Mouse (Mus musculus): ENCODE data around the gene Olfr1256. TPM values are rescaled to one million over a fixed set of nuclear protein-coding genes. Genes with fewer than 3 reads are reported as not detected.

Olfr1256 gene
- not detected for polyA plus RNA-seq (2014; fragmentation: Illumina TruSeq; extraction: RNeasy Lipid Tissue Mini Kit (QIAGEN cat#74804))

GRCm38 (mm10) chr2:89841455-89841854 is at the start of gene Olfr1256:
TSS of gene Olfr1256 (minus strand) at chr2:89841555.

DNA sequence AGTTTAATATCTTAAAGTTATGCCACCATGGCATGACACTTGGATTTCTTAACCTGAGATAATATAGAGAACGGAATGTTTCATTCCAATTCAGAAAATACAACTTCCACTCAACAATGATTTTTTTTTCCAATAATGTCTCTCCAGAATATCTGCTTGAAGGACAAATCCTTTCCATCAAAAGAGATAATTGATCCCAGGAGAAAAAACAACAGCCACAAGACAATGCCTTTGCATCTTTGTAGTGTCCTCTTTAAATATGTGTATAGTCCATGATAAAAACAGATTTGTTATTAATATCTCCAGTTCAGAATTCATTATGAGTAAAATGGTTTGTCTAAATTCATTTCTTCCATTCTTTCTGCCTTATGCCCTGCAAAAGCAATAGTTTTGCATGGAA is 36.8 kb upstream of the Olfr1256 start, which contains the start of gene Olfr1257:
Gene Olfr1257, plus strand, starts transcription at position 301 of the 400 bp plus-strand sequence.

DNA sequence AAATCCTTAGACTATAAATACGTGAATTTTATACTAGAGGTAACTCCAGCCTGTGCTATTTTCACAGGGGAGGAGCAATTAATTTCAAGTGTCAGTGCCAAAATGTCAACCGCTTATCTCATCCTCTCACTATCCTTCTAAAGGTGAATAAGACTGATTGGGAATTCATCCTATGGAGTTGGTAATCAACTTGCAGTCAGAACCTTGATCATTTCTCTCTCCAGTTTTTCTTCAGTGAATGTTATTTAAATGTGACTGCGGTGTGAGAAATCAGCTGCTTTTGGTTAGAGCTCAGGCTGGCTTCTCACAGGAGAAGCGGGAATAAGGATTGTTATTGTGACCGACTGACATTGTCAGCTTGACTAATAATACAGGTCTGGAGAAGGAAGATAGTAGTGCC is 6.8 kb upstream of the Olfr1256 start, which contains the start of gene Olfr48:
Gene Olfr48, minus strand, starts transcription at position 101 of the 400 bp plus-strand sequence.

DNA sequence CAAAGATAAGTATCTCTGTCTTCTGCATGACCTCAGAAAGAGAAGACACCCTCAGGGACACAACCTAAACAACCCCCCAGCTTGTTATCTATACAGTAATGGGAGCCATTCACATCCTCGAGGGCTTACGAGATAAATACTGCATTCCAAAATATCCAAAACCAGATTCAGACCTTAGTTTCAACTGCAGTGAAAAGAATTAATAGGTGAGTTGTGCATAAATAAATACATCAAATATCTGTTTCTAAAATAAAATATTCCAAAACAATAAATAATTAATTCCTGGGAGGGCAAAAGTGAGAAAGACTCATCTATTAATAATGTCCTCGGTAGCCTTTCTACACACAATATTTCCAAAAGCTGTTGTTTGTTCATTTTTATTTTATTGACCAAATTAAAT is 29.6 kb downstream of the Olfr1256 start, which contains the start of gene Olfr1255:
Gene Olfr1255, plus strand, starts transcription at position 301 of the 400 bp plus-strand sequence.

DNA sequence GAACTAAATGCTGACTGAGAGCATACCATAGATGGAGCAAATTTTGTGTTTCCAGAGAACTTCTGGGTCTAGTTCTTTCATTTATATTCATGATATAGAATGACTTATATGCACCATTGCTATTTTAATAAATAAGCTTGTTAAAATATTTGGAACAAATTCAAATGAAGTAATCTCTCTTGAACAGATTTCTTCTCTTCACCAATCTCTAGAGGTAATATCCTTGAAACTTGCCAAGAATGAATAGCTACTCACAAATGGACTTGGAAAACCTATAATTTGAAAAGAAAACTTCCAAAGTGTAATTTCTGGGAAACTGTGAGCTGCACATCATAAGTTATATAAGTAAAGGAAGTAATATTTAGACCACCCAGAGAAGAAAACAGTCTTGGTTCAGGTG is 47.8 kb downstream of the Olfr1256 start, which contains the start of gene Olfr1254:
Gene Olfr1254, minus strand, starts transcription at position 101 of the 400 bp plus-strand sequence.

Other genes with a start within 250 kb of the Olfr1256 start
- gene Olfr1246, start 248.4 kb downstream of the Olfr1256 start, polyA plus RNA-seq (2014; fragmentation: Illumina TruSeq; extraction: RNeasy Lipid Tissue Mini Kit (QIAGEN cat#74804)): not detected
- gene Olfr1247, start 227.4 kb downstream of the Olfr1256 start, polyA plus RNA-seq (2014; fragmentation: Illumina TruSeq; extraction: RNeasy Lipid Tissue Mini Kit (QIAGEN cat#74804)): not detected
- gene Olfr1248, start 223.3 kb downstream of the Olfr1256 start, polyA plus RNA-seq (2014; fragmentation: Illumina TruSeq; extraction: RNeasy Lipid Tissue Mini Kit (QIAGEN cat#74804)): not detected
- not detected for gene Olfr1249, start 206.6 kb downstream of the Olfr1256 start, polyA plus RNA-seq (2014; fragmentation: Illumina TruSeq; extraction: RNeasy Lipid Tissue Mini Kit (QIAGEN cat#74804))
- not detected for gene Olfr1250, start 180.1 kb downstream of the Olfr1256 start, polyA plus RNA-seq (2014; fragmentation: Illumina TruSeq; extraction: RNeasy Lipid Tissue Mini Kit (QIAGEN cat#74804))
- gene Olfr1251, start 169.6 kb downstream of the Olfr1256 start, polyA plus RNA-seq (2014; fragmentation: Illumina TruSeq; extraction: RNeasy Lipid Tissue Mini Kit (QIAGEN cat#74804)): 1.1 TPM
- gene Olfr1252, start 116.5 kb downstream of the Olfr1256 start, polyA plus RNA-seq (2014; fragmentation: Illumina TruSeq; extraction: RNeasy Lipid Tissue Mini Kit (QIAGEN cat#74804)): not detected
- gene Olfr1253, start 84.5 kb downstream of the Olfr1256 start, polyA plus RNA-seq (2014; fragmentation: Illumina TruSeq; extraction: RNeasy Lipid Tissue Mini Kit (QIAGEN cat#74804)): not detected
- gene Olfr1254, start 47.9 kb downstream of the Olfr1256 start, polyA plus RNA-seq (2014; fragmentation: Illumina TruSeq; extraction: RNeasy Lipid Tissue Mini Kit (QIAGEN cat#74804)): not detected
- gene Olfr1255, start 29.5 kb downstream of the Olfr1256 start, polyA plus RNA-seq (2014; fragmentation: Illumina TruSeq; extraction: RNeasy Lipid Tissue Mini Kit (QIAGEN cat#74804)): not detected
- not detected for gene Olfr48, start 6.7 kb upstream of the Olfr1256 start, polyA plus RNA-seq (2014; fragmentation: Illumina TruSeq; extraction: RNeasy Lipid Tissue Mini Kit (QIAGEN cat#74804))
- not detected for gene Olfr1257, start 36.9 kb upstream of the Olfr1256 start, polyA plus RNA-seq (2014; fragmentation: Illumina TruSeq; extraction: RNeasy Lipid Tissue Mini Kit (QIAGEN cat#74804))
- gene Olfr1258, start 85.8 kb upstream of the Olfr1256 start, polyA plus RNA-seq (2014; fragmentation: Illumina TruSeq; extraction: RNeasy Lipid Tissue Mini Kit (QIAGEN cat#74804)): not detected
- gene Olfr1259, start 107.1 kb upstream of the Olfr1256 start, polyA plus RNA-seq (2014; fragmentation: Illumina TruSeq; extraction: RNeasy Lipid Tissue Mini Kit (QIAGEN cat#74804)): not detected
- gene Olfr1260, start 132.8 kb upstream of the Olfr1256 start, polyA plus RNA-seq (2014; fragmentation: Illumina TruSeq; extraction: RNeasy Lipid Tissue Mini Kit (QIAGEN cat#74804)): not detected
- gene Olfr1261, start 149.7 kb upstream of the Olfr1256 start, polyA plus RNA-seq (2014; fragmentation: Illumina TruSeq; extraction: RNeasy Lipid Tissue Mini Kit (QIAGEN cat#74804)): not detected
- gene Olfr1262, start 158.6 kb upstream of the Olfr1256 start, polyA plus RNA-seq (2014; fragmentation: Illumina TruSeq; extraction: RNeasy Lipid Tissue Mini Kit (QIAGEN cat#74804)): not detected
- not detected for gene Olfr1263, start 170.6 kb upstream of the Olfr1256 start, polyA plus RNA-seq (2014; fragmentation: Illumina TruSeq; extraction: RNeasy Lipid Tissue Mini Kit (QIAGEN cat#74804))
- gene Olfr1264, start 184.0 kb upstream of the Olfr1256 start, polyA plus RNA-seq (2014; fragmentation: Illumina TruSeq; extraction: RNeasy Lipid Tissue Mini Kit (QIAGEN cat#74804)): not detected
- not detected for gene Olfr1265, start 193.8 kb upstream of the Olfr1256 start, polyA plus RNA-seq (2014; fragmentation: Illumina TruSeq; extraction: RNeasy Lipid Tissue Mini Kit (QIAGEN cat#74804))
- not detected for gene Olfr140, start 222.0 kb upstream of the Olfr1256 start, polyA plus RNA-seq (2014; fragmentation: Illumina TruSeq; extraction: RNeasy Lipid Tissue Mini Kit (QIAGEN cat#74804))